Mouse (Mus musculus) embryonic stem cell, embryonic (primary cell): ENCODE results near the gene Slc25a25.

Source experiments
- CTCF ChIA-PET, 4 experiments: fragments of 300-600 bp in 2 of 4; fragments of 350-600 bp in 2 of 4; sonication (Branson Sonifier 250); formaldehyde crosslinking; loops; one replicate each; lab custom pipeline; 2022; ENCODE audit warnings: inconsistent platforms in 2 of 4; lab: Charles Lee
- POLR2A ChIA-PET, 4 experiments: fragments of 300-600 bp in 2 of 4; fragments of 350-600 bp in 2 of 4; sonication (Branson Sonifier 250); formaldehyde crosslinking; loops; one replicate each; lab custom pipeline; 2022; ENCODE audit warnings: antibody characterized with exemption in 4 of 4, inconsistent platforms in 1 of 4; lab: Charles Lee

Gene Slc25a25

DNA sequence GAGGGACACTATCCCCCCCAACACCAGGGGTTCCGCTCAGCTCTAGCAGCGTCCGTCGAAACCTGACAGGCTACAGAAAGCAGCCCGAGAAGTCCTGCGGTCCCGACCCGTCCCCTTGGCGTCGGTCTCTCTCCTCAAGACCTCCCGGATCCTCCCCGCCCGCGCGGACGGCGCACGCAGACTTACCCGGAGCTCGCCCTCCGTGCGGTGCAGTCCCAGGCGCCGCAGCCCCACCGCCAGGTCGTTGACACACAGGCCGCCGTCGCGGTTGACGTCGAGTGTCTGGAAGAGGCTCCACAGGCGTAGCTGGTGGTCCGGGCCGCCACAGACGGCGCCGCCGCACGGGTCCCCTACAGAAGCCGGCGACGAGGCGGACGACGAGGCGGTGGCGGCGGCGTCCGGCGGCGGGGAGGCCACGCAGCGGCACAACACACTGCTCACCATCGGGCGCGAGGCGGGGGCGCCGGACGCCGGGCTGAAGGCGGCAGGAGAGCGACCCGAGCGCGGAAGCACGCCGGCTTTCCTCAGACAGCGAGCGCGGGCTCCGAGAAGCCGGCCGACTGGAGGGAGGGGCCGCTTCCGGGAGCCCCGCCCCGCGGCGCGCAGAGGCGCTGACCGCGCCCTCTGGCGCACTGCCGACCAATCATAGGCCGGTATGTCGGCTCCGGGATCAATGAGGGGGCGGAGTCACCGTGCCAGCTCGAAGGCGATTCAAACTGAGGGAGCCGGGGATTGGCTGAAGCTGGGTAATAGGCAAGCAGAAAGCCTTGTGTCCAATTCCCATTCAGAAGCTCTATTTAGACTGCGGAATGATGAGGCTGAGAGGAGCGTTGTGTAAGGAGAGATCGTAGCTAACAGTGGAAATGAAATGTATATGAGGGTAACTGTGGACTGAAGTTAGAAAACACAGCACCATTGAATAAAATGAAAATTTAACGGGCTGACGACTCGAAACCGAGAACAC lies at the start of gene Slc25a25:
Gene Slc25a25, minus strand, starts transcription at position 565 of the 964 bp plus-strand sequence.
- ChIA-PET POLR2A (interaction anchor here (0.6 to 2.5 kb wide), 41 partner anchors 9 to 763 kb away, joined by 3 to 19 read pairs (median 4); partner anchors contain the start of genes St6galnac4 (in 2 of the 4), Abl1 (in 1 of the 4), Dpm2 (in 1 of the 4) and Fam102a (in 1 of the 4)), CTCF (interaction anchor here (0.5 to 2.4 kb wide), 20 partner anchors 9 to 876 kb away, joined by 3 to 19 read pairs (median 4); no protein-coding TSS in a partner anchor)

DNA sequence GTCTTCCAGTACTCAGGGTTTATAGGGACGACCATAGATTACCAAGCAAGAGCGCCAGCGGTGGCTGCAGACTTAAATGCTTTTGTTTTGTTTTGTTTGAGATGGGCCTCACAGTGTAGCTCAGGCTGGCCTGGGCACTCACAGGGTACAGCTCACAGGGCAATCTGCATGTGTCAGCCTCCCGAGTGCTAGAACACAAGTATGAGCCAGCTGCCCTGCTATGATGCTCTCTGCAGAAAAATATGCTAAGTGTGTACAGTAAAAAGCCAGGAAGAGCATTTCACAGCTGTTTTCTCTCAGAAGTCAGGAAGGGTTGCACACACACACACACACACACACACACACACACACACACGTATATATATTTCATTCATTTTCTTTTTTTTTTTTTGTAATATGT lies 49.2 kb upstream of the Slc25a25 start:
- ChIA-PET POLR2A (interaction anchor here in 1 of 4 experiments (1.4 kb wide), 1 partner anchor 70 kb away, joined by 5 read pairs; the partner anchor contains the start of gene Dpm2), CTCF (interaction anchor here in 1 of 4 experiments (2.2 kb wide), 1 partner anchor 13 kb away, joined by 6 read pairs; no protein-coding TSS in a partner anchor)

DNA sequence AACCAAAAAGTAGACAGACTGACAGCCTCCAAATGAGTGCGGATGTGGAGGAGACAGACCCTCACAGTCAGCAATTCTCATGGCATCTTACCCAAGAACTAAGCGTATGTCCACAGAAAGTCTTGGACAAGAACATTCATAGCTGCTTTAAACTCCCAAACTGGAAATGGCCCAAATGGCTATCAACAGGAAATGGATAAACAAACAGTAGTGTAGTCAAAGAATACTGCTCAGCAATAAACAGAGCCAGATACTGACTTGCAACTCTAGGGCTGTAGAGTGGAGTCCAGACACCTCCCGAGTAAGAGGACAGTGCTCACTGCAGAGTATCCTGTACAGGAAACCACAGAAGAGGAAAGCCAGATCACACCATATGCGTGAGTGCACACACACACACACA lies 48.1 kb upstream of the Slc25a25 start:
- CTCF ChIA-PET: interaction anchor here in 2 of 4 experiments (0.8 to 1.4 kb wide), 2 partner anchors 10 to 12 kb away, joined by 3 to 7 read pairs; no protein-coding TSS in a partner anchor
- POLR2A ChIA-PET: interaction anchor here in 2 of 4 experiments (0.5 to 0.9 kb wide), 2 partner anchors 68 to 980 kb away, joined by 3 read pairs; no protein-coding TSS in a partner anchor

DNA sequence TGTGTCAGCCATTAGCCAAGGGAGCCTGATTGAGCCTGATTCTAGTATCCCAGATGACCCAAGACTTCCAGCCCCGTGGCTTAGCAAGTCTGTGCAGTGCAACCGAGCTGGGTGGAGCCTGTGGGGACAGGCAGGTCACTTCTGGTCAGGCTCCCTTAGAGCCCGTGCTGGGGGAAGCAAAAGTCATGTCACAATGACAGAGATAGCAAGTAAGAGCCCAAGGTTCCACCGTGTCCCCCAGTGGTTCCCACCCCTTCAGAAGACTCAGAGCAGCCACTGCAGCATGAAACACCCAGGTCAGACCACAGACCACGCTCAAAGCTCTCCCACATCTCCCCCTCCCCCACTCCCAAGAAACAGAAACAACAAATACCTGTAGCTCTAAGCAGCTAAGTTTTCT lies 44.9 kb upstream of the Slc25a25 start:
- POLR2A ChIA-PET: interaction anchor here in 2 of 4 experiments (0.6 to 1.8 kb wide), 9 partner anchors 8 to 361 kb away, joined by 3 to 11 read pairs (median 3); no protein-coding TSS in a partner anchor
- CTCF ChIA-PET: interaction anchor here (0.5 to 2.1 kb wide), 8 partner anchors 9 to 1807 kb away, joined by 3 to 9 read pairs (median 3); partner anchors contain the start of genes 9430097D07Rik (in 1 of the 4) and Pip5kl1 (in 1 of the 4)

DNA sequence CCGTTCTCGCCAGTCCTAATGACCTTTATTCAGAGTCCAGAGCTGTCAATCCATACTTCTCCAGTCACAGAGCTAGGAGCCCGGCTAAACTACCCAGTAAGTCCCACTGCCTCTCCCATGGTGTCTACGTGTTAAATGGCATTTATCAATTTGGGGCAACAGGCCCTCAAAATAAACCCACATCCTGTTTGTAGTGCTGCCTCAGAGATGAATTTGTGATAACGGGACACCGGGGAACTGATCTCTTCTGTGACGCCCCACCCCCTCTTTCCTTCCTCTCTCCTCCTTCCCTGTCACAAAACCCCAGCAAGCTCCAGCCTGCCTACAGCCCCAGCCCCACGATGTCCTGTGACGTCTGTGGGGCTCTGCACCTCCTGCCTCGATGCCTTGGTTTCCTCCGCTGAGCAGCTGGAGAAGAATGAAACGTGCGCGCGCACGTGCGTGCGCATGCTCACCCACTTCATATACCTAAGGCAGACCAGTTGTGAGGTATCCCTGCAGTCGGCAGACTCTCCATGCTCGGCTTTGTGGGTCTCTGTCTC lies 44.0 kb upstream of the Slc25a25 start:
- CTCF ChIA-PET: interaction anchor here in 3 of 4 experiments (0.6 to 2.1 kb wide), 8 partner anchors 8 to 91 kb away, joined by 3 to 9 read pairs (median 4); no protein-coding TSS in a partner anchor
- POLR2A ChIA-PET: interaction anchor here (0.6 to 2.1 kb wide), 12 partner anchors 8 to 361 kb away, joined by 3 to 11 read pairs (median 4); partner anchors contain the start of gene Fam102a (in 1 of the 4)

DNA sequence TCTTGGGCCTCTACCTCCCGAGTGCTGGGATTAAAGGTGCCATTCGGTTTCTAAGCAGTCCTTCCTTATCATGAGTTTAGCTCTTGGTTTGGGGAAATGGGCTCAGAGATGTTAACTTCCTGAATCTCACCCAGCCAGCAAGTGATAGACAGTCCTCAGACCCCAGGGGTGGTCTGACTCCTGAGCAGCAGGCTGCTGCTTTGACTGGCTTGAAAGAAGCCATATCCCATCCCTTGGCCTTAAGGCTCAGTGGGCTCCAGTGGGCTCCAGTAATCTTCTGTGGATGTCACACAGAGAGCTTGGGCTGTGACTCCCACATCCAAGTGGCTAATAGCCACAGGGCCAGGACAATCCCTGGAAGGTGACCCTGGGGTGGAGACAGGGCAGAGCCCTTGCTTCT lies 43.3 kb upstream of the Slc25a25 start:
- POLR2A ChIA-PET: interaction anchor here in 3 of 4 experiments (0.6 to 2.1 kb wide), 6 partner anchors 9 to 152 kb away, joined by 3 to 5 read pairs (median 3); partner anchors contain the start of gene Eng (in 1 of the 3)
- CTCF ChIA-PET: interaction anchor here in 3 of 4 experiments (0.6 to 1.5 kb wide), 4 partner anchors 9 to 90 kb away, joined by 3 to 4 read pairs (median 3); no protein-coding TSS in a partner anchor

DNA sequence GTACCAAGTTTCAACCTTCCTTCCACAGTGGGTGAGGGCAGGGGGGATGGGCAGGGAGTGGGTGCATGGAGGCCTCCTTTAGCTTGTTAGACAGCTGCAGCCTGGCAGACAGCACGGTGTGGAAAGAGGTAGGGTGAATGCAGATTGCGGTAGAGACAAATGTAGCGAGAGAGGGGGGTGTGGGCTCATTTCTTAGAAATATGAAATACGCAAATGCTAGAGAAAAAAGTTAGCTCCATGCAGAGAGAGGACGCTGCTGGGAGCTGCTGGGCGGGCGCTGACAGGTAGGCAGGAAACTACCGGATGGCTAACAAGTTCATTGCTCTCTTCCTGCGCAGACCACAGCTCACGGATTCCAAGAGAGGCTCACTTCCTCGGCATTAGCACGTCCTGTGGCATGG lies 42.1 kb upstream of the Slc25a25 start:
- ChIA-PET CTCF (interaction anchor here (0.6 to 2.6 kb wide), 9 partner anchors 8 to 90 kb away, joined by 3 to 8 read pairs (median 4); partner anchors contain the start of gene 9430097D07Rik (in 1 of the 4)), POLR2A (interaction anchor here in 3 of 4 experiments (0.6 to 2.9 kb wide), 13 partner anchors 10 to 258 kb away, joined by 3 to 11 read pairs (median 3); partner anchors contain the start of genes Eng (in 1 of the 3) and St6galnac4 (in 1 of the 3))

DNA sequence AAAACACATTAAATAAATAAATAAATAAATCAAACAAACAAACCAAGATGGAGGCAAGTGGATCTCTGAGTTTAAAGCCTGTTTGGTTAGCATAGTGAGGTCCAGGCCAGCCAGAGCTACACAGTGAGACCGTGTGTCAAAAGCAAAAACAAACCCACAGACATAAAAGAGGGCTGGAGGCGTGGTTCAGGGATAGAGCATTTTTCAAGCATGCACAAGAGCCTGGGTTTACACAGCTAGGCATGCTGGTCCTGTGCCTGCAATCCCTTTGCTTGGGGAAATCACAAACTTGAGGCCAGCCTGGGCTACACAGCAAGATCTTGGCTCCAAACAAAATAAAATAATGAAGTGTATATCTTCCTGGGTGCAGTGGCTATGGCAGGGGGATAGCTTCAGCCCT lies 41.4 kb upstream of the Slc25a25 start:
- POLR2A ChIA-PET: interaction anchor here in 3 of 4 experiments (0.6 to 2.9 kb wide), 12 partner anchors 13 to 154 kb away, joined by 3 to 11 read pairs (median 3); partner anchors contain the start of genes Eng (in 1 of the 3) and St6galnac4 (in 1 of the 3)

DNA sequence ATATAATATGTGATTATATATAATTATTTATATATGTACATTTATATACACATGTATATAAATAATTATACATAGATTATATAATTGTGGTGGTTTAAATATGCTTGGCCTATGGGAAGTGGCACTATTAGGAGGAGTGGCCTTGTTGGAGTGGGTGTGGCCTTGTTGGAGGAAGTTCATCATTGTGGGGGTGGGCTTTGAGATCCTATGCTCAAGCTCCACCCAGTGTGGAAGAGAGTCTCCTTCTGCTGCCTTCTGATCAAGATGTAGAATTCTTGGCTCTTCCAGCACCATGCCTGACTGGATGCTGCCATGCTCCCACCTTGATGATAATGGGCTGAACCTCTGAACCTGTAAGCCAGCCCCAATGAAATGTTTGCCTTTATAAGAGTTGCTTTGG lies 39.5 kb upstream of the Slc25a25 start:
- ChIA-PET CTCF (interaction anchor here in 2 of 4 experiments (0.9 to 1.4 kb wide), 2 partner anchors 46 to 86 kb away, joined by 3 read pairs; no protein-coding TSS in a partner anchor), POLR2A (interaction anchor here in 2 of 4 experiments (0.5 to 2.9 kb wide), 3 partner anchors 46 to 164 kb away, joined by 3 to 11 read pairs (median 3); no protein-coding TSS in a partner anchor)

More for the DNA sequence above, 41.4 kb upstream of the Slc25a25 start:
- CTCF ChIA-PET: interaction anchor here in 3 of 4 experiments (0.5 to 2.6 kb wide), 10 partner anchors 9 to 92 kb away, joined by 3 to 8 read pairs (median 4); partner anchors contain the start of gene 9430097D07Rik (in 1 of the 3)

DNA sequence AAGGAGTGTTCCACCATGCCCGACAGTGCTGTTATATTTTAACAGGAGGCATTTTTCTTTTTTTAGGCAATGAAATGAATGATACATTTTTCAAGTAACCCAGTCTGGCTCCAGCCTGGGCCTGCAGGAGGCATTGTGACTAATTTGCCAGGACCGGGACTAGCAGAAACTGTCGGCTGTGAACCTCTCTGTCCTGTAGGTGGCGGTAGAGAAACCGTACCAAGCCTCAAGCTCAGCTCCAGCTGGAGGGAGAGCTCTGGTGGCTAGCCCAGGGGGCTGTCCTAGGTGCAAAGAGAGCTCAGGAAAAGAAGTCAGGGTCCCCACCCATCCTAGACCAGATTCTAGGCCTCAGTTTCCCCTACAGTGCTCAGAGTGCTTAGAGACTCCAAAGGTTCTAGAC lies 37.4 kb upstream of the Slc25a25 start:
- ChIA-PET POLR2A (interaction anchor here in 3 of 4 experiments (0.5 to 5.1 kb wide), 23 partner anchors 16 to 1024 kb away, joined by 3 to 15 read pairs (median 4); partner anchors contain the start of genes Fam102a (in 2 of the 3), 1110008P14Rik (in 1 of the 3), Dpm2 (in 1 of the 3) and Slc25a25 (in 1 of the 3)), CTCF (interaction anchor here (0.5 to 6.3 kb wide), 87 partner anchors 9 to 1936 kb away, joined by 3 to 117 read pairs (median 4); partner anchors contain the start of genes Dpm2 (in 4 of the 4), Pip5kl1 (in 2 of the 4), Slc25a25 (in 2 of the 4) and 1110008P14Rik (in 1 of the 4))

DNA sequence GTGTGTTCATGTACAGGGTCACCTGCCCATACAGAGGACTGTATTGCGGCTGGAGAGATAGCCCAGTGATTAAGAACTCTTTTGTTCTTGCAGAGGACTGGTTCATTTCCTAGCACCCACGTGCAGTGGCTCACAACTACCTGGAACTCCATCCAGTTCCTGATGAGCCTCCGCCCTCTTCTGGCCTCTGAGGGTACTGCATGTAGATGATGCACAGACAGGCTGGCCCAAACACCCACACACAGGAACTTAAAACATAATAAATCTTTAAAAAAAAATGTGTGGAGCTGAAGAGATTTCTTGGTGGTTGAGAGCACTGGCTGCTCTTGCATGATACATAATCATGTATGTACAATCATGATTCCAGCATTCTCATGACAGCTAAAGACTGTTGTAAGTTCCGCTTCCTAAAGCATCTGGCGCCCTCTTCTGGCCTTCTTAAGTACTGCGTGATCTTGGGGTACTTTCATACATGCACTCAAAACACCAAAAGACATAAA lies 35.9 kb upstream of the Slc25a25 start:
- ChIA-PET CTCF (interaction anchor here (0.6 to 6.3 kb wide), 63 partner anchors 8 to 441 kb away, joined by 3 to 117 read pairs (median 4); partner anchors contain the start of genes 1110008P14Rik (in 2 of the 4), Dnm1 (in 1 of the 4), Dpm2 (in 1 of the 4) and Slc25a25 (in 1 of the 4)), POLR2A (interaction anchor here in 3 of 4 experiments (0.6 to 5.1 kb wide), 15 partner anchors 16 to 1933 kb away, joined by 3 to 15 read pairs (median 3); partner anchors contain the start of genes Dpm2 (in 1 of the 3), Naif1 (in 1 of the 3), Slc25a25 (in 1 of the 3) and Swi5 (in 1 of the 3))

DNA sequence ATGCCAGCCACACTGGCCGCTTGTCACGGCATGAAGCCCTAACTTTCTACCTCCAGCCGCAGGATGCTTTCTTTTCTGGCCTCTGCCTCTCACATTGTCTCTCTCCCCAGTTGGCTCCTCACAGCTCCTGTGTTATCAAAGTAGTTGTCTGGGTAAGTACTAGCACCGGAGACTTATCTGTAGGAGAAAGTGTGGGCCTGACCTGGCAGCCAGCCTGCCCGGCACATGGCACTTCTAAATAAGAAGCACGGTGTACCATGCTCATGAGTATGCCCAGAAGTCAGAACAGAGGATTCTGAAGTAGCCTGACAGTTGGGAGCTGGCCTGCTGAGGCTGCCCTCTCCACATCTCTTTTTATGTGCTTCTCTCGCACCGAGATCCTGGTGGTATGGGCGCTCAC lies 34.9 kb upstream of the Slc25a25 start:
- POLR2A ChIA-PET: interaction anchor here in 3 of 4 experiments (0.6 to 5.1 kb wide), 24 partner anchors 17 to 1932 kb away, joined by 3 to 15 read pairs (median 3); partner anchors contain the start of genes Slc25a25 (in 2 of the 3), Dpm2 (in 1 of the 3), Naif1 (in 1 of the 3) and Swi5 (in 1 of the 3)

DNA sequence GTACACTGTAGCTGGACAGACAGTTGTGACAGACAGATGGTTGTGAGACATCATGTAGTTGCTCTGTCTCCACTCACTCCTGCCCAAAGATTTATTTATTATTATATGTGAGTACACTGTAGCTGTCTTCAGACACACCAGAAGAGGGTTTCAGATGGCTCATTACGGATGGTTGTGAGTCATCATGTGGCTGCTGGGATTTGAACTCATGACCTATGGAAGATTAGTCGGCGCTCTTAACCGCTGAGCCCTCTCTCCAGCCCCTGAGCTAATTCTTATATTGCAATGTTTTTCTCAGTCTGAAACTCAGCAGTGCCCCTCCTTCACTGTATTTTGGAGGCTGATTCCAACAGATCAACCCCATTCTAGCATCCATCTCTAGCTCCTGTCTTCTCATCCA lies 34.5 kb upstream of the Slc25a25 start:
- ChIA-PET CTCF (interaction anchor here (0.5 to 6.3 kb wide), 25 partner anchors 8 to 533 kb away, joined by 3 to 117 read pairs (median 5); partner anchors contain the start of genes 1110008P14Rik (in 1 of the 4), Dnm1 (in 1 of the 4), Pip5kl1 (in 1 of the 4) and Swi5 (in 1 of the 4)), POLR2A (interaction anchor here in 3 of 4 experiments (0.7 to 5.1 kb wide), 23 partner anchors 21 to 326 kb away, joined by 3 to 15 read pairs (median 4); partner anchors contain the start of genes Slc25a25 (in 2 of the 3) and Naif1 (in 1 of the 3))

More for the DNA sequence above, 34.9 kb upstream of the Slc25a25 start:
- CTCF ChIA-PET: interaction anchor here (0.5 to 6.3 kb wide), 57 partner anchors 7 to 983 kb away, joined by 3 to 117 read pairs (median 5); partner anchors contain the start of genes 1110008P14Rik (in 2 of the 4), Dnm1 (in 1 of the 4), Slc25a25 (in 1 of the 4) and Swi5 (in 1 of the 4)

DNA sequence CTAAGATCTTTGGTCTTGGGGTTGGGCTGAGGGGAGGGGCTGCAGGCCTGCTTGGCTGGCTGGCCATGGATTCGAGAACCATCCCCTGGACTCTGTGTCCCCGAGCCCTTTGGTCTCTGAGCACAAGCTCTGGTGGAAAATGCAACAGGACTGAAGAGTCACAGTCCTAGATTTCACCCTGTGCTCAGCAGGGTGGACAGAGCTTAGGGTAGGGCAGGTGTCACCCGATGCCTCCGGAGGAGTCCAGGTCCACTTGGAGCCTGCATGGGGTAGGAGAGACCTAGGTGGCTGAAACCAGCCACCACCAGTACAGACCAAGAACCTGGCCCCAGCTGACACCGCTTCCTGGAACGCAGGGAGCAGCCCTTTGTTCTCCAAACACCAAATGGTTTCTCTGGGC lies 33.7 kb upstream of the Slc25a25 start:
- CTCF ChIA-PET: interaction anchor here (0.6 to 6.3 kb wide), 23 partner anchors 9 to 351 kb away, joined by 3 to 117 read pairs (median 4); partner anchors contain the start of genes Pip5kl1 (in 1 of the 4) and St6galnac4 (in 1 of the 4)
- POLR2A ChIA-PET: interaction anchor here in 3 of 4 experiments (0.5 to 5.1 kb wide), 21 partner anchors 17 to 338 kb away, joined by 3 to 15 read pairs (median 4); partner anchors contain the start of gene Slc25a25 (in 1 of the 3)
